Mouse (Mus musculus) right cerebral cortex, adult 2 months (tissue): ENCODE data around the gene Btg4.

ENCODE experiments used
- DNase-seq, 2 experiments: peaks; one replicate each; pipeline ENCODE4 v3.0.0; 2021 to 2022; ENCODE audit warnings: low spot score in 2 of 2

Gene Btg4

GRCm38 (mm10) chr9:51060601-51061000 is at the start of gene Btg4:
Gene Btg4, plus strand, starts transcription at chr9:51060901.
- DNase-seq = no peak

GRCm38 (mm10) chr9:51013644-51014043 is 47.1 kb upstream of the Btg4 start:
- DNase-seq = no peak

GRCm38 (mm10) chr9:51015732-51016131 is 45.0 kb upstream of the Btg4 start:
- DNase-seq = no peak

- no peak for DNase-seq
Measured at GRCm38 (mm10) chr9:51019670-51020069, 41.0 kb upstream of the Btg4 start.

GRCm38 (mm10) chr9:51020351-51020750 is 40.4 kb upstream of the Btg4 start:
- DNase-seq = no peak

GRCm38 (mm10) chr9:51021123-51021795 is 39.4 kb upstream of the Btg4 start:
- DNase-seq = no peak

- no peak for DNase-seq
Measured at GRCm38 (mm10) chr9:51026952-51027351, 33.7 kb upstream of the Btg4 start.

- DNase-seq = no peak
Measured at GRCm38 (mm10) chr9:51030147-51030546, 30.6 kb upstream of the Btg4 start.

GRCm38 (mm10) chr9:51031603-51032002 is 29.1 kb upstream of the Btg4 start:
- DNase-seq = no peak

- no peak for DNase-seq
Measured at GRCm38 (mm10) chr9:51032291-51032690, 28.4 kb upstream of the Btg4 start.

GRCm38 (mm10) chr9:51032785-51033529 is 27.7 kb upstream of the Btg4 start:
- DNase-seq = no peak

GRCm38 (mm10) chr9:51041491-51041980 is 19.2 kb upstream of the Btg4 start:
- no peak for DNase-seq

GRCm38 (mm10) chr9:51042136-51042535 is 18.6 kb upstream of the Btg4 start:
- no peak for DNase-seq

- peak in 1 of 2 experiments; percentile 35 for DNase-seq
Measured at GRCm38 (mm10) chr9:51052180-51052579, 8.5 kb upstream of the Btg4 start.

GRCm38 (mm10) chr9:51056360-51057324 is 4.1 kb upstream of the Btg4 start:
- no peak for DNase-seq

GRCm38 (mm10) chr9:51058951-51059521 is 1.7 kb upstream of the Btg4 start:
- DNase-seq = peak; percentile 44 to 56

- DNase-seq = no peak
Measured at GRCm38 (mm10) chr9:51068202-51068601, 7.5 kb downstream of the Btg4 start.

GRCm38 (mm10) chr9:51070801-51071200 is 10.1 kb downstream of the Btg4 start:
- DNase-seq = no peak

- no peak for DNase-seq
Measured at GRCm38 (mm10) chr9:51075780-51076179, 15.1 kb downstream of the Btg4 start.

- DNase-seq = no peak
Measured at GRCm38 (mm10) chr9:51076300-51076978, 15.7 kb downstream of the Btg4 start.

- DNase-seq = peak; percentile 24 to 54
Measured at GRCm38 (mm10) chr9:51076979-51077315, 16.2 kb downstream of the Btg4 start, which contains the start of gene Layn. Gene Layn, minus strand, starts transcription at chr9:51077094.
